Mouse (Mus musculus) heart, adult 2 months (tissue): Measurements from ENCODE around the gene Mdga1. TPM values are rescaled to one million over a fixed set of nuclear protein-coding genes. Genes with fewer than 3 reads are reported as not detected.

Experiments
- DNase-seq, 2 experiments: peaks; one replicate each; pipeline ENCODE4 v3.0.0; 2021
- H3K27ac ChIP-seq: fragments of 200-600 bp; 2 replicates; pipeline ENCODE4 v1.8.1; 2022
- H3K27me3 ChIP-seq: fragments of 200-500 bp; 2 replicates; pipeline ENCODE4 v1.6.1; 2012; ENCODE audit warnings: mild to moderate bottlenecking, low read length, inconsistent platforms, mixed read lengths; ENCODE audit not compliant: control insufficient read depth, insufficient read depth
- H3K36me3 ChIP-seq: fragments of 200-500 bp; 2 replicates; pipeline ENCODE4 v1.6.1; 2012; ENCODE audit warnings: low read length, inconsistent platforms; ENCODE audit not compliant: control insufficient read depth, insufficient read depth
- H3K4me1 ChIP-seq: fragments of 200-500 bp; 2 replicates; pipeline ENCODE4 v1.6.1; 2011; ENCODE audit warnings: low read length; ENCODE audit not compliant: control insufficient read depth, insufficient read depth
- H3K4me3 ChIP-seq: fragments of 200-600 bp; 2 replicates; pipeline ENCODE4 v1.8.1; 2022
- H3K79me2 ChIP-seq: fragments of 200-500 bp; replicated peaks from 2 replicates; pipeline ENCODE4 v1.6.1; 2012; ENCODE audit warnings: mild to moderate bottlenecking, inconsistent platforms, low read length, moderate library complexity, mixed read lengths; ENCODE audit not compliant: control insufficient read depth, insufficient read depth
- H3K9ac ChIP-seq: fragments of 200-500 bp; 2 replicates; pipeline ENCODE4 v1.6.1; 2012; ENCODE audit warnings: low read depth, mild to moderate bottlenecking, control low read depth, inconsistent platforms, low read length, mixed read lengths
- CTCF ChIP-seq: fragments of 200-600 bp; IDR thresholded peaks from 2 replicates; pipeline ENCODE4 v1.8.1; 2022; ENCODE audit warnings: antibody characterized with exemption, mild to moderate bottlenecking, moderate library complexity
- EP300 ChIP-seq: fragments of 200-500 bp; IDR thresholded peaks from 2 replicates; pipeline ENCODE4 v1.6.1; 2011; ENCODE audit warnings: low read depth, low read length, control low read depth; ENCODE audit not compliant: insufficient read depth
- POLR2A ChIP-seq: fragments of 200-500 bp; IDR thresholded peaks from 2 replicates; pipeline ENCODE4 v1.6.1; 2011; ENCODE audit warnings: mild to moderate bottlenecking, low read depth, low read length, control low read depth; ENCODE audit not compliant: insufficient read depth
- WGBS: fragments of 180-500 bp; shearing (Covaris S2); methylation state at CpG from one replicate; pipeline ENCODE4 v1.1.7; 2018; 5-methylcytosine and 5-hydroxymethylcytosine counted together
- intact Hi-C: fragments of 180-260 bp; cut with DNase I; formaldehyde crosslinking; loops from one replicate; pipeline ENCODE4 v1.15.1; 2025
- polyA plus RNA-seq: library from polyadenylated mRNA; depleted of rRNA; stranded (reverse); fragments of >200 nt; gene quantifications from 2 replicates; pipeline ENCODE4 v1.2.3, GENCODE M21; 2012
- total RNA-seq, 2 experiments: library from RNA; stranded (reverse); gene quantifications; 2 replicates each; pipeline ENCODE4 v1.2.3; 2021

Gene Mdga1
- total and polyA plus RNA-seq, 3 experiments = 13.4 to 26.3 (median 15.4) TPM

DNA sequence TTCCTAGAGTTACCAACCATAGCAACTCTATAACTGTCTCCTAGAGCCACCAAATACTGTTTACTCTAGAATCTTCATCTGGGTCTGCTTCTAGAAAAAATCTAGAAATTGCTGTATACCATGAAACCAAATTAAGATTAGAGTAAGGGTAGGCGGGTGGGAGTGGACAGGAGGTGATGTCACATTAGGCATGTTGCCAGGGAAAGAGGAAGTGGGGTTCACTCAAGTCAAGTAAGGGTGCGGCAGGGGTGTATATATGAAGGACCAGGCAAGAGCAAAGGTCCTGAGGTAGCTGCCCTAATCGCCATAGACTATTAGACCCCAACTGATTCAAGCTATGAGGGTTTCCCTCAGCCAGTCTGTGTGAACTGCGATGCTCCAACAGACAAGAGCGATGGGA, 69.6 kb downstream of the Mdga1 start:
- Histone ChIP-seq H3K27me3 (no peaks in the 10 kb centered on the region), H3K36me3 (no peaks in the 10 kb centered on the region), H3K79me2 (no peaks in the 10 kb centered on the region), H3K9ac (no peak overlapping the region), H3K27ac (no peak overlapping the region), H3K4me1 (no peaks in the 10 kb centered on the region), H3K4me3 (no peak overlapping the region)
- WGBS = 68% methylated on average over 5 of the region's 5 CpGs
- no peak for TF ChIP-seq POLR2A
- TF ChIP-seq CTCF = no peak
- TF ChIP-seq EP300 = no peak
- no peak for DNase-seq
- intact Hi-C loops = no loop called here

GRCm38 (mm10) chr17:29896181-29897054, 73.5 kb downstream of the Mdga1 start:
- H3K79me2 ChIP-seq = no peaks in the 10 kb centered on the region
- no peak overlapping the region for H3K27ac ChIP-seq
- TF ChIP-seq CTCF (peak; percentile 15), POLR2A (no peak)
- 28% methylated on average over 7 of the region's 7 CpGs for WGBS
- intact Hi-C loops = no loop called here
- no peak overlapping the region for H3K9ac ChIP-seq
- no peak overlapping the region for H3K4me3 ChIP-seq
- H3K4me1 ChIP-seq = no peaks in the 10 kb centered on the region
- DNase-seq = no peak
- no peaks in the 10 kb centered on the region for H3K36me3 ChIP-seq
- H3K27me3 ChIP-seq = no peaks in the 10 kb centered on the region

GRCm38 (mm10) chr17:29895566-29895965, 74.3 kb downstream of the Mdga1 start:
- TF ChIP-seq EP300 = no peak
- TF ChIP-seq POLR2A = no peak
- no peak for TF ChIP-seq CTCF
- Histone ChIP-seq H3K4me1 (no peaks in the 10 kb centered on the region), H3K79me2 (no peaks in the 10 kb centered on the region), H3K27me3 (no peaks in the 10 kb centered on the region), H3K27ac (no peak overlapping the region), H3K9ac (no peak overlapping the region), H3K36me3 (no peaks in the 10 kb centered on the region), H3K4me3 (no peak overlapping the region)
- 73% methylated on average over 5 of the region's 5 CpGs for WGBS
- intact Hi-C loops = no loop called here
- no peak for DNase-seq

DNA sequence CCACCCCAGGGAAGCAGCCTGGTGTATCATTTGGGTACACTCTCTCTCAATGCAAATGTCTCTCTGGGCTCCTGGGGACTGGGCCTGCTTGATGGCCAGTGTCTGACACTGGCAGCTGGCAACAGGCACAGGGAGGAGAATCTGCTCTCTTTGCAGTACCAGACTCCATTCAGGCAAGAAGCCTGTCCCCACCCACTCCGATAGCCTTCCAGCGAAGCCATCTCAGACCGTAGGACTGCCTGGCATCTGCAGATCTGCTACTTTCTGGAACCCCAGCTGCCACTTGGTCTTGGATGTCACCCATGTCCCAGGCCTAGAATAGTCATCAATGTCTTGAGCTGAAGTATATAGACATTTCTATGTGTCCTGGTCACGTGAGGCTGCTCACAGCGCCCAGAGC, 74.9 kb downstream of the Mdga1 start:
- no peaks in the 10 kb centered on the region for H3K4me1 ChIP-seq
- no peaks in the 10 kb centered on the region for H3K79me2 ChIP-seq
- no peak overlapping the region for H3K9ac ChIP-seq
- DNase-seq = no peak
- intact Hi-C loops = no loop called here
- H3K4me3 ChIP-seq = no peak overlapping the region
- H3K27ac ChIP-seq = no peak overlapping the region
- WGBS = 90% methylated on average over 5 of the region's 5 CpGs
- TF ChIP-seq EP300 = no peak
- TF ChIP-seq POLR2A = no peak
- TF ChIP-seq CTCF = no peak
- H3K27me3 ChIP-seq = no peaks in the 10 kb centered on the region
- no peaks in the 10 kb centered on the region for H3K36me3 ChIP-seq

DNA sequence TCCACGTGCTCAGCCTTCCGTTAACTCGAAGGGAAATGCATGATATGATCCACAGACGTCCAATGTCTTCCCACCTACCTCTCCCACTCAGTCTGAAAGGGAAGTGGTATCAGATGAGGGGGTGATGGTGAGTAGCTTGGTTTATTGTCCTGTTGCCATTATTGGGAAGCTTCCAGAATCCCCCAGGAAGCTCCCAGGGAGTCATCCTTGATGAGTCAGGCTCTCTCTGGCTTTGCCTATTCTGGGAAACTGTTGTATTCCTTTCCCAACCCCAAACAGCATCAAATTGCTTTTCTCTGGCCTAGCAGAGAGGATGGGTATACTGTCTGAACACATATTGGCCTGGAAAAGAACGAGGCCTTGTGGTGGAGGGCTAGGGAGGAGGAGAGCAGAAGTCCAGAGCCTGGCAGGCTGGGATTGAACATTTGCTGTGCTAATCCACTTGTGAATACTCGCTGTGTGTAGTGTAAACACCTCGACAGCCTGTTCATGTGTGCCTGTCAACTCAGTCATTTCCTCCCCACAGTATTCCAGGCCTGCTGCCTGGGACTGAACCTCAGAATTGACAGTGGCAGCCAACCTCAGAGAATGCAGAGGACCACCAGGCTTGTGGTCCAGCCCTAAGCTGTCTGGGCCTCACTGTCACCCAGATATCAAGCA, 79.3 kb downstream of the Mdga1 start:
- 57% methylated on average over 7 of the region's 7 CpGs for WGBS
- TF ChIP-seq POLR2A (no peak), EP300 (no peak), CTCF (no peak)
- Histone ChIP-seq H3K27me3 (no peaks in the 10 kb centered on the region), H3K4me3 (no peak overlapping the region), H3K27ac (no peak overlapping the region), H3K36me3 (no peaks in the 10 kb centered on the region), H3K79me2 (no peaks in the 10 kb centered on the region), H3K9ac (no peak overlapping the region), H3K4me1 (0 out of 2 replicates have a peak, but pooled peaks cover 2% of the 10 kb centered on the region)
- intact Hi-C loops = no loop called here
- no peak for DNase-seq
